8 mouse cellular contexts compared by ENCODE assay signal in the genomic region with DNA sequence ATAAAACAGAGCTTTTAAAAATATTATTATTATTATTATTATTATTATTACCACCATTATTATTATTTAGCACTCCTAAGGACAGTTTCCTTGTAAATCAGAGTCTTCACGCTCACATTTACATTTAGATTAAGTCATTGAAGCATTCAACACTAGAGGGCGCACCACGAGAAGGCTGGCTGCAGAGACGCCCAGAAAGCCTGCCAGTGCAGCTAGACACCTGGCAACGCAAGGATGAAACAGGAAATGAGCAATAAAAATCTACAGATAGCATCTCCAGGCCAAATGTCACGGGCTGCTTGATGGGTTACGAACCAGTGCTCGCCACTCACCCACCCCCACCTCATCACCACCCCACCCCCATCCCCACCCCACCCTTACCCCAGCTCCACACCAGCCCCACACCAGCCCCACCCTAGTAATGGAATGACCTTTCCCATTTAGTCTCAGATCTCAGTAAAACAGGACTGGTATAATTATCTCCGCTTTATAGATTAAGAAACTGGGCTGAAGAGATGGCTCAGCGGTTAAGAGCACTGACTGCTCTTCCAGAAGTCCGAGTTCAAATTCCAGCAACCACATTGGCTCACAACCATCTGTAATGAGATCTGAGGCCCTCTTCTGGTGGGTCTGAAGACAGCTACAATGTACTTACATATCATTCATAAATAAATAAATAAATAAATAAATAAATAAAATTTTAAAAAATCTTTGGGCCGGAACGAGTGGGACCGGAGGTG. TPM values are rescaled to one million over a fixed set of nuclear protein-coding genes. Genes with fewer than 3 reads are reported as not detected.
DNase-seq lines count a peak whose midpoint lies in the region; ATAC-seq lines count a peak whose summit lies in the region.

No protein-coding gene starts in this region.

- H3K4me1 ChIP-seq in hindbrain, embryonic 15.5 days (replicated peaks) = no peaks in the 10 kb centered on the region

- H3K4me3 ChIP-seq in hindbrain, embryonic 15.5 days = no peak overlapping the region

- no peaks in the 10 kb centered on the region for H3K9me3 ChIP-seq in hindbrain, embryonic 15.5 days

- H3K9ac ChIP-seq in hindbrain, embryonic 15.5 days = no peak overlapping the region

- peak; percentile 61 for ATAC-seq in hindbrain, embryonic 15.5 days (ENCODE audit: low FRiP score, low read depth)

- no peaks in the 10 kb centered on the region for H3K27me3 ChIP-seq in hindbrain, embryonic 15.5 days

- no peak overlapping the region for H3K27ac ChIP-seq in hindbrain, embryonic 15.5 days (replicated peaks)

- 32% methylated on average over 14 of the region's 14 CpGs for WGBS in hindbrain, embryonic 15.5 days

- peak overlapping the region; percentile 32 for H3K4me2 ChIP-seq in hindbrain, embryonic 15.5 days

- no peaks in the 10 kb centered on the region for H3K36me3 ChIP-seq in hindbrain, embryonic 15.5 days

- peak; percentile 92 for DNase-seq in ZHBTc4 (ENCODE audit: low read depth, low spot score)
- DNase-seq in cerebellum, adult 9-11 months = peak; percentile 74
- DNase-seq in frontal cortex, postnatal 10 days (ENCODE audit: low spot score in 2 of 2) = peak; percentile 47 to 66
- peak; percentile 54 to 88 for DNase-seq in layer of hippocampus, postnatal 14 days (ENCODE audit: low spot score in 2 of 2)
- DNase-seq in mesoderm, embryonic 11.5 days (ENCODE audit: low read depth, low spot score) = peak; percentile 91
- peak; percentile 48 to 50 for DNase-seq in right cerebral cortex, postnatal 36 days (ENCODE audit: low spot score in 2 of 2)
- DNase-seq in yolk sac, embryonic 10.5 days (ENCODE audit: low spot score) = peak; percentile 70

RNA-seq across cellular contexts. Expression of a gene that starts 14.7 kb away (rescaled TPM):
- polyA plus RNA-seq in hindbrain, embryonic 15.5 days (2015; fragmentation: Nextera tagmentation; extraction: Ambion mirVana) = 29.7 and 35.6 TPM in 2 replicates
- total RNA-seq in layer of hippocampus, postnatal 14 days (2021) = 10 to 100 TPM; 53.8 to 58.3 TPM
